Mouse (Mus musculus) bone marrow macrophage, adult 2 months (primary cell): ENCODE measurements around the gene Hmgcl. TPM values are rescaled to one million over a fixed set of nuclear protein-coding genes. Genes with fewer than 3 reads are reported as not detected.
"Not testable (repeated sequence)": the region's sequence is repeated elsewhere in the genome, so short reads cannot be mapped to it uniquely, and the experiment has no call there.

Source experiments
- H3K27ac ChIP-seq: 2 replicates; pipeline ENCODE4 v1.5.1; 2012; ENCODE audit warnings: low read depth, low read length; ENCODE audit not compliant: insufficient read depth
- H3K4me1 ChIP-seq: 2 replicates; pipeline ENCODE4 v1.6.1; 2012; ENCODE audit warnings: low read length; ENCODE audit not compliant: control insufficient read depth, insufficient read depth
- H3K4me3 ChIP-seq: 2 replicates; pipeline ENCODE4 v1.5.1; 2012; ENCODE audit warnings: mild to moderate bottlenecking, low read length, moderate library complexity; ENCODE audit not compliant: insufficient read depth
- CTCF ChIP-seq: IDR thresholded peaks from 2 replicates; pipeline ENCODE4 v1.5.1; 2012; ENCODE audit warnings: low read depth, mild to moderate bottlenecking, low read length, moderate library complexity
- POLR2A ChIP-seq: IDR thresholded peaks from 2 replicates; pipeline ENCODE4 v1.6.1; 2012; ENCODE audit warnings: mild to moderate bottlenecking, low read depth, low read length, borderline replicate concordance
- polyA plus RNA-seq: library from polyadenylated mRNA; stranded (reverse); fragments of >200 nt; gene quantifications from 2 replicates; pipeline ENCODE4 v1.2.4, GENCODE M21; 2012; ENCODE audit not compliant: missing spikeins, insufficient read depth, insufficient read length

The Hmgcl gene
- polyA plus RNA-seq, 1 experiment: 99.8 TPM

DNA sequence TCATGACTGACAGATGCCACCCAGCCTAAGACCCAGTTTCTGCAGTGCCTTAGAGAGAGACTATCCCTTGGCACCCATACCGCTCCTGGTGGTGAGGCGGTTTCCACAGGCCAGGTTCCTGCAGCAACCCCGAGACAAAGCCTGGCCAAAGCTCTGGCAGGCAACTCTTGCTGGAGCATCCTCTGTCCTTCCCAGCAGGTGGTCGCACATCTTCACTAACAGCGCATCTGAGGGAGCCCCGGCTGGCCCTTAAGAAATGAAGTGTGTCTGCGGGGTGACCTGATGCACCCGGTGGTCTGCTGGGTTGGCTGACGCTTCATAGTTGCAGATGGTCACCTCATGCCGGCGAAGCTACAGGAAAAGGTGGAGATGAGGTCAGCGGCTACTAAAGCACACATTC lies 29.9 kb downstream of the Hmgcl start:
- Histone ChIP-seq H3K4me1 (peaks cover 26% of the 10 kb centered on the region), H3K27ac (no peak overlapping the region), H3K4me3 (no peak overlapping the region)
- no peak for TF ChIP-seq CTCF
- TF ChIP-seq POLR2A: no peak

- H3K4me1 ChIP-seq: peaks cover 22% of the 10 kb centered on the region
- not testable (repeated sequence) for H3K27ac ChIP-seq, H3K4me3 ChIP-seq
Observed at GRCm38 (mm10) chr4:135980223-135980622, 34.0 kb downstream of the Hmgcl start.

- Histone ChIP-seq H3K4me1 (peaks cover 26% of the 10 kb centered on the region), H3K27ac (peak overlapping the region; percentile 33), H3K4me3 (no peak overlapping the region)
- no peak for TF ChIP-seq POLR2A
- TF ChIP-seq CTCF: no peak
Observed at GRCm38 (mm10) chr4:135981524-135982063, 35.3 kb downstream of the Hmgcl start.

DNA sequence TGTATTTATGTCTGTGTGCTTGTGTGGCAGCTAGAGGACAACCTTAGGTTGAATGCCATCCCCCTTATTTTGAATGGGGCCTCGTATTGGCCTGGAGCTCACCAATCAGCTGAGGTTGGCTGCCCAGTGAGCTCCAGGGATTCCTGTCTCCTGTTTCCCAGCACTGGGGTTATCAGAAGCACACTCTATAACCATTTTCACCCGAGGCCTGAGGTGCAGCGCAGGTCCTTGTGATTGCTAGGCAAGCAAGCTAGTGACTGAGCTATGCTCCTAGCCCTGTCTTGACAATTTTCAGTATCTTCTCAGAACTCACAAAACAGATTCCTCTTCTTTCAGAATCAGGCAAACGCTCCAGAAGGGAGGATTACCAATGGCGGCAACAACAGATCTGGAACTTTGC lies 38.3 kb downstream of the Hmgcl start:
- TF ChIP-seq POLR2A: no peak
- no peak for TF ChIP-seq CTCF
- Histone ChIP-seq H3K4me3 (no peak overlapping the region), H3K4me1 (peaks cover 29% of the 10 kb centered on the region), H3K27ac (no peak overlapping the region)

DNA sequence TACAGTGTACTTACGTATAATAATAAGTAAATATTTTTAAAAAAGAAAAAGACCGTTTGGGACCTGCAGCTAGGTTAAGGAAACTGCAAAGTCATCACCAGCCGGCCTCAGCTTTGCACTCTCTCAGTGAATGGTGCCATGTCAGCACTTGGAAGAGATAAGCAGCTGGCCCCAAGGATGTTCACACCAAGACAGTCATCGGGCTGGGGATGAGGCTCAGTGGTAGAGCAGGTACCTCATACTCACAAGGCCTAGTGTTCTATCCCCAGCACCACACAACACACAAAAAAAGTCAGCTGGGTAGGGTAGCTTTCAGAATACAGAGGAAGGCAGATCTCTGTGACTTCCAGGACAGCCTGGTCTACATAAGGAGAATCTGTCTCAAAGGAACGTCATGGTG lies 38.9 kb downstream of the Hmgcl start:
- H3K4me3 ChIP-seq: no peak overlapping the region
- TF ChIP-seq CTCF (no peak), POLR2A (no peak)
- H3K27ac ChIP-seq: no peak overlapping the region
- peaks cover 29% of the 10 kb centered on the region for H3K4me1 ChIP-seq

DNA sequence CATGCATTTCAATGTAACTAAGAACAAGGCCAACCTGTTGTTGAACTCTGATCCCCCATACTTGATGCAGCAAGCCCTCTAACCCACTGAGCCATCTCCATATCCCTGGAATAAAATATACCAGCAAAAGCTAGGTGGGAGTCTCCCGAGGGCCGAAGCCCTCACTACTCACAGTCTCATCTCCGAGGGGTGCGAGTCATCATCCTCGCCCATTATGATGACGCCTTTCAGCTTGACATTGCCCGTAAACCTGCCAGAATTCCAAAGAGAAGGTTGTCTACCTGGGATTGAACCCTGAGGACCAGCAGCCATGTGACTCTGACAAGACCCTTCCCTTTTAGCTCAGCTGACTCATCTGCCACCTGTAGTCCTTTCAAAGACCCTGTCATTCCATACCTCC lies 39.5 kb downstream of the Hmgcl start:
- TF ChIP-seq CTCF: no peak
- no peak for TF ChIP-seq POLR2A
- H3K27ac ChIP-seq: no peak overlapping the region
- peak overlapping the region; percentile 85; the same call in 1 of the 2 replicates for H3K4me3 ChIP-seq
- H3K4me1 ChIP-seq: peaks cover 29% of the 10 kb centered on the region

DNA sequence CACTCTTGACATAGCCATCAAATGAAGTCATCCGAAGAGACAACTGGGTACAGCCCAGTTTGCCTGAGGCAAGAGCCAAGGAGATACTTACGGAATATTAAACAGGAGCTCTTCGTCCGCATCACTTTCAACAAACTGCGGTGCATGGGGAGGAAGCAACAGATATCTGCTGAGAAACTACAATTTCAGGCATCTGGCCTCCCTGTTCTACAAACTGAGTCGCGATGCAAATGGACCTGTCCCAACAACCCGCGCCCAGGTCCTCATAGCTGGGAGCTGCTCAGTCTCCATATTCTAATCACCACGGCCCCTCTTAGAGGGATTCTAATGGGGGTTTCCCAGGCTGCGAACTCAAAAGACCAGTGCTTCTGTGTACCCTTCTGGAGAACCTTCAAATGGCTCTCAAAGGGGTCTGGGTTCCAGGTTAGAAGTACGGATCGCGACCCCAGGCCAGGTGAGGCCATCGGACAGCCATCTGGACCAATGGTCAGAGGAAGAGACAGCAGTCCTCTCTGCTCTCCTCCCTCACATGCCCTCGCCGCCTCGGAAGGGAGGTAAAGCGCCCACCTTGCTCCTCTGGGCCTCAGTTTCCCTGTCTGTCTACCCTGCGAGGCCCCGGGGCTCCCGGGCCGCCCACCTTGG lies 40.2 kb downstream of the Hmgcl start:
- H3K4me3 ChIP-seq: peak overlapping the region; percentile 85
- no peak for TF ChIP-seq POLR2A
- TF ChIP-seq CTCF: no peak
- no peak overlapping the region for H3K27ac ChIP-seq
- H3K4me1 ChIP-seq: peaks cover 27% of the 10 kb centered on the region

DNA sequence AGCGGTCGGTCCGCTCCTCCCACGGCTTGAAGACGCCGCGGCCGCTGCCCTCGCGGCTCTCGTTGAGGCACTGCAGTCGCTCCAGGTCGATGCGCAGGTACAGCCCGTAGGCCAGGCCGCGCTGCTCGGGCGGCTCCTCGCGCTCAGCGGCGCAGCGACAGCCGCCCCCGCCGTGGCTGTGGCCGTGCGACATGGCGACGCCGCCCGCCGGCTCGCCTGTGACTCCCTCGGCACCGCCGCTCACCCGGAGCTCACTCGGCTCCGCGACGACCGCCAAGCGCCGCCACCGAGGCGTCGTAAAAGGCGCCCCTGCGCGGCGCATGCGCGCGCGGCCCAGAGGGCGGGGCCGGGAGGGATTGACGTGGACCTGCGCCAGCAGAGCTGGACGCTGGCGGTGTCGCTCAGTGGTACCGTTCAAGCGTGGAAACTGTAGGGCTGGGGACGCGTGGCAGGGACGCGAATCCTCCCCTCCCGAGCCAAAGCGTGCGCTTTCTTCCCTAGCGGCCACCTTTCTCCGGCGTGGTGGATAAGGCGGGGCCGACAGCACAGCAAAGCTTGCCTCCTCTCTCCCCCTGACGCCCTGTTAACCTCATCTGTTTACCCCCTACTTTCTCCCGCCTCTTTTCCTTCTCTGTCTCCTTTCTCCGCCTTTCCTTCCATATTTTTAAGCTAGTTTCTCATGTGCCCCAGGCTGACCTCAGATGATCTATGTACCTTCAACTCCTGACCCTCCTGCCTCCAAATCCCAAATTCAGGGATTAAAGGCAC lies 40.9 kb downstream of the Hmgcl start, which contains the start of gene Pithd1:
TSS of gene Pithd1 (minus strand) at position 322 of the 768 bp plus-strand sequence.
- TF ChIP-seq CTCF (no peak), POLR2A (no peak)
- Histone ChIP-seq H3K4me1 (peaks cover 21% of the 10 kb centered on the region), H3K27ac (peak within 1 kb of the TSS; percentile 54), H3K4me3 (peak within 1 kb of the TSS; percentile 85)

GRCm38 (mm10) chr4:135987714-135988113 lies 41.5 kb downstream of the Hmgcl start:
- 0 out of 2 replicates have a peak overlapping the region, but pooled peaks have one; percentile 54 for H3K27ac ChIP-seq
- TF ChIP-seq POLR2A (no peak), CTCF (no peak)
- peaks cover 15% of the 10 kb centered on the region for H3K4me1 ChIP-seq
- peak overlapping the region; percentile 85; the same call in 1 of the 2 replicates for H3K4me3 ChIP-seq

DNA sequence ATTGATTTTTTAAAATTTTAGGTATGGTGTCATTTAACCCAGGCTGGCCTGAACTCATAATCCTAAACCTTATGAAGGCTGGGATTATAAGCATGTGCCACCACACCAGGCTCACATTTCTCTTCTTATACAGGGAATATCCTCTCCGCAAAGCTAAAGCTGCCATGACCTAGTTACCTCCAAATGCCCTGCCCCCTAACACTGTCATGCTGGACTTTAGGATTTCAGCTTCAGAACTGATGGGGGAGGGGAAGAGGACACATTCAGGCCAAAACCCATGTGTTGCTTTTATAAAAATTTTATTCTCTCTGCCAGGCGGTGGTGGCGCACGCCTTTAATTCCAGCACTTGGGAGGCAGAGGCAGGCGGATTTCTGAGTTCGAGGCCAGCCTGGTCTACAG lies 47.7 kb downstream of the Hmgcl start:
- H3K4me3 ChIP-seq: no peak overlapping the region
- no peak overlapping the region for H3K27ac ChIP-seq
- TF ChIP-seq CTCF: no peak
- TF ChIP-seq POLR2A: no peak
- H3K4me1 ChIP-seq: no peaks in the 10 kb centered on the region
